Mouse (Mus musculus) gastrocnemius, adult 2 months (tissue): ENCODE data around the gene Eif2b4. TPM values are rescaled to one million over a fixed set of nuclear protein-coding genes. Genes with fewer than 3 reads are reported as not detected.

Experiments used
- DNase-seq: peaks from one replicate; pipeline ENCODE4 v3.0.0; 2022
- H3K27ac ChIP-seq: fragments of 200-600 bp; 2 replicates; pipeline ENCODE4 v1.8.1; 2022; ENCODE audit warnings: mild to moderate bottlenecking
- H3K4me3 ChIP-seq: fragments of 200-600 bp; 2 replicates; pipeline ENCODE4 v1.8.1; 2022; ENCODE audit warnings: mild to moderate bottlenecking, moderate library complexity
- CTCF ChIP-seq: fragments of 200-600 bp; IDR thresholded peaks from 2 replicates; pipeline ENCODE4 v1.8.1; 2022; ENCODE audit warnings: antibody characterized with exemption, mild to moderate bottlenecking, moderate library complexity
- intact Hi-C: fragments of 180-260 bp; cut with DNase I; formaldehyde crosslinking; loops from one replicate; pipeline ENCODE4 v1.15.1; 2025
- total RNA-seq, 2 experiments: library from RNA; stranded (reverse); gene quantifications; 2 replicates each; pipeline ENCODE4 v1.2.3; 2021

Eif2b4 gene
- total RNA-seq, 2 experiments from 2014 or later, result 39.5 to 53.9 TPM

GRCm38 (mm10) chr5:31138241-31138967, 54.8 kb downstream of the Eif2b4 start, which contains the start of gene Ucn:
Gene Ucn, minus strand, starts transcription at chr5:31138829.
- H3K27ac ChIP-seq, result no peak within 1 kb of the TSS
- TF ChIP-seq CTCF, result no peak
- intact Hi-C loops, result no loop called here
- peak; percentile 53 for DNase-seq
- no peak within 1 kb of the TSS for H3K4me3 ChIP-seq

- DNase-seq, result peak; percentile 28
- no peak overlapping the region for H3K4me3 ChIP-seq
- intact Hi-C loops, result no loop called here
- TF ChIP-seq CTCF, result no peak
- H3K27ac ChIP-seq, result no peak overlapping the region
These were observed 55.6 kb downstream of the Eif2b4 start for GRCm38 (mm10) chr5:31137658-31138057.

Other genes with a start within 250 kb of the Eif2b4 start
- 1 to 10 TPM; 2.0 to 2.9 TPM for gene Cgref1, start 247.8 kb downstream of the Eif2b4 start, total RNA-seq
- gene Preb, start 233.1 kb downstream of the Eif2b4 start, total RNA-seq, result 10 to 100 TPM; 76.5 to 83.6 TPM
- gene Tcf23, start 224.8 kb downstream of the Eif2b4 start, total RNA-seq, result under 1 TPM in 1 of 2 experiments, not detected in 1; 0.28 TPM
- 10 to 100 TPM; 40.9 to 41.6 TPM for gene Atraid, start 145.1 kb downstream of the Eif2b4 start, total RNA-seq
- 1 to 10 TPM; 5.6 to 6.0 TPM for gene Slc5a6, start 144.5 kb downstream of the Eif2b4 start, total RNA-seq
- gene Cad, start 138.7 kb downstream of the Eif2b4 start, total RNA-seq, result 10 to 100 TPM; 25.5 to 28.6 TPM
- not detected for gene Dnajc5g, start 87.1 kb downstream of the Eif2b4 start, total RNA-seq
- gene Slc30a3, start 85.2 kb downstream of the Eif2b4 start, total RNA-seq, result not detected
- 100 to 1,000 TPM; 356 to 504 TPM for gene Trim54, start 76.7 kb downstream of the Eif2b4 start, total RNA-seq
- not detected for gene Ucn, start 54.6 kb downstream of the Eif2b4 start, total RNA-seq
- gene Mpv17, start 39.2 kb downstream of the Eif2b4 start, total RNA-seq, result 10 to 100 TPM; 16.9 to 24.2 TPM
- under 1 TPM; 0.53 to 0.74 TPM for gene Gm29609, start 13.5 kb downstream of the Eif2b4 start, total RNA-seq
- 10 to 100 TPM; 22.9 to 26.5 TPM for gene Gtf3c2, start 13.3 kb downstream of the Eif2b4 start, total RNA-seq
- gene Snx17, start 203 bp downstream of the Eif2b4 start, total RNA-seq, result 10 to 100 TPM; 31.1 to 33.2 TPM
- 1 to 10 TPM; 6.2 to 7.1 TPM for gene Zfp513, start 8.9 kb upstream of the Eif2b4 start, total RNA-seq
- 10 to 100 TPM; 41.1 to 45.7 TPM for gene Ppm1g, start 27.3 kb upstream of the Eif2b4 start, total RNA-seq
- gene Nrbp1, start 47.4 kb upstream of the Eif2b4 start, total RNA-seq, result 10 to 100 TPM; 51.3 to 58.5 TPM
- gene Gm9970, start 47.8 kb upstream of the Eif2b4 start, total RNA-seq, result not detected
- gene Krtcap3, start 58.3 kb upstream of the Eif2b4 start, total RNA-seq, result 1 to 10 TPM; 1.5 to 2.0 TPM
- 10 to 100 TPM; 26.0 to 34.8 TPM for gene Ift172, start 97.7 kb upstream of the Eif2b4 start, total RNA-seq
- 1 to 10 TPM; 1.2 to 3.2 TPM for gene Fndc4, start 102.7 kb upstream of the Eif2b4 start, total RNA-seq
- not detected for gene Gckr, start 104.0 kb upstream of the Eif2b4 start, total RNA-seq